Mouse (Mus musculus) liver, adult 2 months (tissue): ENCODE results near the gene Tgfbr1. TPM values are rescaled to one million over a fixed set of nuclear protein-coding genes. Genes with fewer than 3 reads are reported as not detected.
"Not testable (repeated sequence)": the region's sequence is repeated elsewhere in the genome, so short reads cannot be mapped to it uniquely, and the experiment has no call there.

Experiments
- DNase-seq: peaks from one replicate; pipeline ENCODE4 v3.0.0-alpha.2; 2011; ENCODE audit warnings: low read depth, low spot score; ENCODE audit errors: extremely low read depth
- H3K27ac ChIP-seq: fragments of 200-500 bp; replicated peaks from 2 replicates; pipeline ENCODE4 v1.5.1; 2012; ENCODE audit warnings: low read depth, mild to moderate bottlenecking, control low read depth, inconsistent platforms, low read length; ENCODE audit not compliant: insufficient read depth
- H3K27me3 ChIP-seq: fragments of 200-500 bp; 2 replicates; pipeline ENCODE4 v1.6.1; 2012; ENCODE audit warnings: mild to moderate bottlenecking, moderate library complexity, low read length, inconsistent platforms; ENCODE audit not compliant: control insufficient read depth, insufficient read depth
- H3K36me3 ChIP-seq: fragments of 200-500 bp; 2 replicates; pipeline ENCODE4 v1.6.1; 2012; ENCODE audit warnings: low read length, inconsistent platforms; ENCODE audit not compliant: control insufficient read depth, insufficient read depth
- H3K4me1 ChIP-seq: fragments of 200-500 bp; 2 replicates; pipeline ENCODE4 v1.6.1; 2011; ENCODE audit warnings: low read length; ENCODE audit not compliant: control insufficient read depth, insufficient read depth
- H3K4me3 ChIP-seq: fragments of 200-500 bp; 2 replicates; pipeline ENCODE4 v1.5.1; 2011; ENCODE audit warnings: low read depth, mild to moderate bottlenecking, control low read depth, low read length, moderate library complexity; ENCODE audit not compliant: insufficient read depth
- H3K79me2 ChIP-seq: fragments of 200-500 bp; 2 replicates; pipeline ENCODE4 v1.6.1; 2012; ENCODE audit warnings: inconsistent platforms, mild to moderate bottlenecking, low read length, moderate library complexity; ENCODE audit not compliant: control insufficient read depth, insufficient read depth
- H3K9ac ChIP-seq: fragments of 200-500 bp; 2 replicates; pipeline ENCODE4 v1.6.1; 2012; ENCODE audit warnings: low read depth, mild to moderate bottlenecking, control low read depth, inconsistent platforms, low read length
- CTCF ChIP-seq: fragments of 200-500 bp; IDR thresholded peaks from 2 replicates; pipeline ENCODE4 v1.5.1; 2011; ENCODE audit warnings: low read depth, low read length, control low read depth
- POLR2A ChIP-seq: fragments of 200-500 bp; IDR thresholded peaks from 2 replicates; pipeline ENCODE4 v1.6.1; 2011; ENCODE audit warnings: low read length, control low read depth; ENCODE audit not compliant: insufficient read depth; ENCODE audit errors: extremely low read depth
- WGBS: fragments of 180-500 bp; shearing (Covaris S2); methylation state at CpG from one replicate; pipeline ENCODE4 v1.1.7; 2018; 5-methylcytosine and 5-hydroxymethylcytosine counted together
- polyA plus RNA-seq: library from polyadenylated mRNA; depleted of rRNA; stranded (reverse); fragments of >200 nt; gene quantifications from 2 replicates; pipeline ENCODE4 v1.2.3, GENCODE M21; 2012
- total RNA-seq: library from RNA; depleted of rRNA; stranded (reverse); fragments of >200 nt; gene quantifications from 2 replicates; pipeline ENCODE4 v1.2.3, GENCODE M21; 2014

The Tgfbr1 gene
- total and polyA plus RNA-seq, 2 experiments: 3.9 to 15.4 TPM

DNA sequence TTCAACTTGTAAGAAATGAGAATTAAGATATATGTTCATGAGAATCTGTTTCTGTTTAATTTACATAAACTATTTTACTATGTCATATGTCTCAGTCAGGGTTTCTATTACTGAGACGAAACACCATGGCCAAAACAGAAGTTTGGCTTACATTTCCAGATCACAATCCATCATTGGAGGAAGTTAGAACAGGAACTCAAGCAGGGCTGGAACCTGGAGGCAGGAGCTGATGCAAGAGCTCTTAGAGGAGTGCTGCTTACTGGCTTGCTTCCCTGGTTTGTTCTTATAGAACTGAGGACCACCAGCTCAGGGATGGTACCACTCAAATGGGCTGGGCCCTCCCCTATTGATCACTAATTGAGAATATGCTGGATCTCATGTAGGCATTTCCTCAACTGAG is 25.7 kb downstream of the Tgfbr1 start:
- Histone ChIP-seq H3K27me3 (no peaks in the 10 kb centered on the region), H3K79me2 (peaks cover 9% of the 10 kb centered on the region; the same call in 1 of the 2 replicates), H3K36me3 (no peaks in the 10 kb centered on the region), H3K4me1 (0 out of 2 replicates have a peak, but pooled peaks cover 1% of the 10 kb centered on the region), H3K27ac (no peak overlapping the region), H3K4me3 (no peak overlapping the region), H3K9ac (no peak overlapping the region)
- no peak for TF ChIP-seq CTCF
- TF ChIP-seq POLR2A: no peak
- no peak for DNase-seq
- whole genome bisulfite sequencing: 60% methylated on average over 1 of the region's 1 CpGs

DNA sequence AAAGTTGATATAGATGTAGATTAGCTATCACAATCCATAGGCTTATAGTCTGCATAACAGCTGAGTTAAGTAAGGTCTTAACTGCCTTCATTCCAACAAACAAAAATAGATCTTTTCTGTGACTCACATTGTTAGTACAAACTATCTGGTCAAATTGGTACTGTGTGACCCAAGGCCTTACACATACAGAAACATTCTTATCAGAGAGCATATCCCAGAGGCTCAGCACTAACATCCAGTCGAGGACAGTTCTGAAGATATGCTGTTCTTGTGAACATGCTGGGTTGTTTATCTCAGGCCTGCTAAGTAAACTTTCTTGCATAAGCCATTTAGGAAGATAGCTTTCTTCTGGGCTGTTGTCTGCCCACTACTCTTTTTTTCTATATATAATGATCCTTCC is 29.4 kb downstream of the Tgfbr1 start:
- Histone ChIP-seq H3K4me3 (no peak overlapping the region), H3K27me3 (no peaks in the 10 kb centered on the region), H3K9ac (no peak overlapping the region), H3K36me3 (peaks cover 8% of the 10 kb centered on the region; the same call in 1 of the 2 replicates), H3K4me1 (0 out of 2 replicates have a peak, but pooled peaks cover 1% of the 10 kb centered on the region), H3K79me2 (peaks cover 2% of the 10 kb centered on the region; the same call in 1 of the 2 replicates), H3K27ac (no peak overlapping the region)
- no peak for DNase-seq
- WGBS: 29% methylated on average over 1 of the region's 1 CpGs
- TF ChIP-seq CTCF: no peak
- no peak for TF ChIP-seq POLR2A

DNA sequence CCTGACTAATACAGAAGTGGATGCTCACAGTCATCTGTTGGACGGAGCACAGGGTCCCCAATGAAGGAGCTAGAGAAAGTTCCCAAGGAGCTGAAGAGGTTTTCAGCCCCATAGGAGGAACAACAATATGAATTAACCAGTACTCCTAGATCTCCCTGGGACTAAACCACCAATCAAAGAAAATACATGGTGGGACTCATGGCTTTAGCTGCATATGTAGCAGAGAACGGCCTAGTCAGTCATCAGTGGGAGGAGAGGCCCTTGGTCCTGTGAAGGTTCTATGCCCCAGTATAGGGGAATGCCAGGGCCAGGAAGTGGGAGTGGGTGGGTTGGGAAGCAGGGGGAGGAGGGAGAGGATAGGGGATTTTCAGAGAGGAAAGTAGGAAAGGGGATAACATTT is 38.9 kb downstream of the Tgfbr1 start:
- H3K79me2 ChIP-seq, H3K9ac ChIP-seq, H3K27me3 ChIP-seq, DNase-seq, H3K36me3 ChIP-seq, H3K4me1 ChIP-seq, H3K4me3 ChIP-seq, H3K27ac ChIP-seq: not testable (repeated sequence)
- 97% methylated on average over 2 of the region's 2 CpGs for WGBS

DNA sequence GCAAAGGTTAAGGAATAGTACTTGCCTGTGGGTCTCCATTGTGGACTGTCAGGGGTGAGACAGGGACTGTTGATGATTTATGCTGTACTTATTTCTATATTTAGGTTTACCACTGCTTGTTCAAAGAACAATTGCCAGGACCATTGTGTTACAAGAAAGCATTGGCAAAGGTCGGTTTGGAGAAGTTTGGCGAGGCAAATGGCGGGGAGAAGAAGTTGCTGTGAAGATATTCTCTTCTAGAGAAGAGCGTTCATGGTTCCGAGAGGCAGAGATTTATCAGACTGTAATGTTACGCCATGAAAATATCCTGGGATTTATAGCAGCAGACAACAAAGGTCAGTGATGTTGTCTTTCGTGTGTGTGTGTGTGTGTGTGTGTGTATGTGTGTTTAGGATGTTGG is 43.2 kb downstream of the Tgfbr1 start:
- WGBS: 96% methylated on average over 7 of the region's 7 CpGs
- Histone ChIP-seq H3K4me3 (no peak overlapping the region), H3K27ac (no peak overlapping the region), H3K4me1 (peaks cover 2% of the 10 kb centered on the region; the same call in 1 of the 2 replicates), H3K36me3 (peaks cover 27% of the 10 kb centered on the region), H3K79me2 (no peaks in the 10 kb centered on the region), H3K27me3 (no peaks in the 10 kb centered on the region), H3K9ac (no peak overlapping the region)
- no peak for TF ChIP-seq CTCF
- TF ChIP-seq POLR2A: no peak
- DNase-seq: no peak

DNA sequence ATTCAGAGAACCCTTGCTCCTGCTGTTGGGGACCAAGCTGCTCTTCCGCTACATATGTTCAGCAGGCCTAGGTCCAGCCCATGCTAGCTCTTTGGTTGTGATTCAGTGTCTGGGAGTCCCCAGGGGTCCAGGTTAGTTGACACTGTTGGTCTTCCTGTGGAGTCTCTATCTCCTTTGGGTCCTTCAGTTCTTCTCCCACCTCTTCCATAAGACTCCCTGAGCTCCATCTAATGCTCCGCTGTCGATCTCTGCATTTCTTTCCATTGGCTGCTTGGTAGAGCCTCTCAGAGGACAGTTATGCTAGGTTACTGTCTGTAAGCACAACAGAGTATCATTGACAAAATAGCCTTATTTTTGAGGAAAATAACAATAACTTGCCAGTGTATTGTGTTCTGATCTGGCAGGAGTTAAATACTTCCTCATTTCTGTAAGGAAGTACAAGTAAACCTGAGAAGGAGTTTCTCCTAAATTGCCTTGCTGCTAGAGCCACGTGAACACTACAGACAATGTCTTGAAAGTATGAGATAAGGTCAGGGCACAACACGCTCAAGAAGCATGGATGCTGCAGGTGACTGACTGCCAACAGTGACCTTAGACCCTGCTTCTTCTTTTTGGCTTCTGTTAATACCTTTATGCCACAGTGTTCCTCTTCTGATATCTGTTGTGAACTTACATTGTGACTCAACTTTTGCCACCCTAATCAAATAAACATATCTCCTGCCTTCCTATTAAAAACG is 45.1 kb downstream of the Tgfbr1 start:
- H3K4me1 ChIP-seq: peaks cover 1% of the 10 kb centered on the region; the same call in 1 of the 2 replicates
- no peak for DNase-seq
- TF ChIP-seq POLR2A (no peak), CTCF (no peak)
- H3K9ac ChIP-seq: no peak overlapping the region
- no peaks in the 10 kb centered on the region for H3K79me2 ChIP-seq
- peaks cover 39% of the 10 kb centered on the region for H3K36me3 ChIP-seq
- 88% methylated on average over 6 of the region's 6 CpGs for WGBS
- no peaks in the 10 kb centered on the region for H3K27me3 ChIP-seq
- H3K27ac ChIP-seq: no peak overlapping the region
- no peak overlapping the region for H3K4me3 ChIP-seq

DNA sequence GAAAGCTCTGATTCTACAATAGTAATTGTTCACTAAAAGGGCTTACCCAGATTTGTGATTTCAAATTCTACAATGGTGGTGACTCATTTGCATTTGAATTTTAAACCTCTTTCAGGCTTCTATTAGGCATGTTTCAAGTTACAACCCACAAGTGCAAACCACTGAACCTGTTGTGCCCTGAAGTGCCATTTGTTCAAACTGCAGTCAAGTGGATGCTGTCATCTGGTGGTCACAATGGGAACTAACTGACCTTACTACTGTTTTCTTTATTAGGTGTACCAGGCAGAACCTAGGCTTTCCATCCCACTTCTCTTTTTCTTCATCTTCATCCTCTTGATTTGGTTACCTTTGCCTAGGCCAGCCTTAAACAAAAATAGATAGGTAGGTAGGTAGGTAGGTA is 46.8 kb downstream of the Tgfbr1 start:
- H3K9ac ChIP-seq: no peak overlapping the region
- TF ChIP-seq CTCF (peak; percentile 70), POLR2A (no peak)
- peaks cover 40% of the 10 kb centered on the region for H3K36me3 ChIP-seq
- no peaks in the 10 kb centered on the region for H3K4me1 ChIP-seq
- no peak overlapping the region for H3K27ac ChIP-seq
- H3K27me3 ChIP-seq: no peaks in the 10 kb centered on the region
- DNase-seq: peak; percentile 41
- H3K4me3 ChIP-seq: no peak overlapping the region
- H3K79me2 ChIP-seq: no peaks in the 10 kb centered on the region
